Comparison of ENCODE assay signal across 19 mouse cellular contexts in the genomic region with DNA sequence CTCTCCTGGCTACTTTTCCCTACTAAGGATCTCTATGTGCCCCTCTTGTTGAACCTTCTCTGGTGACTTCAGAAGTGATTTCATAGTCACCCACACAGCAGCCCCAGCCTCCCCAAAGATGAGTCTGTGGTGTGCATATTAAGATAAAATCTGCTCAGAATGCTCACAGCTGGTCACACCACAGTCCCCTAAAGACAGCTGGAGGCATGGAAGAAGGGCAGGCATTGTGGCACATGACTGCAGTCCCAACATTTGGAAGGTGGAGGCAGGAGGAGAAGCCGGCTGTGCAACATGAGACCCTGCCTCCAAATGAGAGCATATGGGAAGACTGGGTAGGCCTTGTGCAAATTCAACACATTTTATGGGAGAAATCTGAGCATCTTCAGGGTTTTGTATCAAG.
DNase-seq lines count a peak whose midpoint lies in the region; ATAC-seq and TF ChIP-seq lines count a peak whose summit lies in the region.
"Had no signal": no experiment of that assay in that cellular context is flagged by ENCODE, and none has a peak within 500 bp of the region (broad histone marks: within the 10 kb centered on the region; RNA-seq: fewer than 3 reads in every experiment).

No protein-coding gene starts in this region.

- no peaks in the 10 kb centered on the region for H3K27me3 ChIP-seq in cerebellum, adult 2 months (ENCODE audit: control insufficient read depth, insufficient read depth, low read length)
- no peaks in the 10 kb centered on the region for H3K27me3 ChIP-seq in limb, embryonic 14.5 days (ENCODE audit: control insufficient read depth, insufficient read depth, low read length)
- H3K27me3 ChIP-seq in limb, embryonic 10.5 days (ENCODE audit: low read depth, poor library complexity, severe bottlenecking) = no peaks in the 10 kb centered on the region
- H3K27me3 ChIP-seq in myocyte (ENCODE audit: control insufficient read depth, insufficient read depth, insufficient read length) = no peaks in the 10 kb centered on the region
- H3K27me3 ChIP-seq: embryonic facial prominence, embryonic 12.5 days; forebrain, embryonic 15.5 days had no signal

- H3K4me2 ChIP-seq in limb, embryonic 14.5 days (replicated peaks; ENCODE audit: low read depth, low read length, severe bottlenecking) = no peak overlapping the region
- peak overlapping the region; percentile 96 for H3K4me2 ChIP-seq in myocyte (ENCODE audit: low read depth)

- H3K79me2 ChIP-seq in myocyte (ENCODE audit: control insufficient read depth, insufficient read depth) = peaks cover 5% of the 10 kb centered on the region

- TF ChIP-seq POLR2A in cerebellum, adult 2 months (IDR thresholded peaks at IDR 0.05; ENCODE audit: borderline replicate concordance, insufficient read depth, low read length) = no peak
- no peak for TF ChIP-seq POLR2A in limb, embryonic 14.5 days (IDR thresholded peaks at IDR 0.05; ENCODE audit: borderline replicate concordance, extremely low read depth, insufficient read depth, insufficient read length)
- no peak for TF ChIP-seq POLR2A in myocyte (IDR thresholded peaks at IDR 0.05; ENCODE audit: insufficient read length, low read depth)

- no peak overlapping the region for H3ac ChIP-seq in myocyte (ENCODE audit: control insufficient read depth, insufficient read length)

- peak overlapping the region; percentile 77 for H3K27ac ChIP-seq in cerebellum, adult 2 months (ENCODE audit: insufficient read depth, low read length)
- peak overlapping the region; percentile 100 for H3K27ac ChIP-seq in layer of hippocampus, adult 2 months
- no peak overlapping the region for H3K27ac ChIP-seq in limb, embryonic 14.5 days (replicated peaks; ENCODE audit: low read depth, low read length)
- no peak overlapping the region for H3K27ac ChIP-seq in limb, embryonic 10.5 days
- H3K27ac ChIP-seq: embryonic facial prominence, embryonic 10.5 days; embryonic facial prominence, embryonic 12.5 days had no signal

- H3K9me3 ChIP-seq in limb, embryonic 14.5 days (ENCODE audit: control insufficient read depth, low read length) = no peaks in the 10 kb centered on the region
- H3K9me3 ChIP-seq in limb, embryonic 10.5 days (replicated peaks) = no peaks in the 10 kb centered on the region
- H3K9me3 ChIP-seq: embryonic facial prominence, embryonic 10.5 days; embryonic facial prominence, embryonic 12.5 days; forebrain, embryonic 15.5 days had no signal

- no peak overlapping the region for H3K4me3 ChIP-seq in cerebellum, adult 2 months (replicated peaks; ENCODE audit: insufficient read depth, low read depth, low read length)
- no peak overlapping the region for H3K4me3 ChIP-seq in layer of hippocampus, adult 2 months
- H3K4me3 ChIP-seq in limb, embryonic 14.5 days (replicated peaks; ENCODE audit: low read length) = no peak overlapping the region
- H3K4me3 ChIP-seq in limb, embryonic 10.5 days = no peak overlapping the region
- peak overlapping the region; percentile 49 for H3K4me3 ChIP-seq in myocyte

- 82% methylated on average over 1 of the region's 1 CpGs for WGBS in cerebellum, adult 2 months
- WGBS in limb, embryonic 14.5 days = 30% methylated on average over 1 of the region's 1 CpGs
- WGBS in limb, embryonic 10.5 days = 54% methylated on average over 1 of the region's 1 CpGs

- no peaks in the 10 kb centered on the region for H3K36me3 ChIP-seq in limb, embryonic 14.5 days (ENCODE audit: control insufficient read depth, insufficient read depth, low read length)
- no peaks in the 10 kb centered on the region for H3K36me3 ChIP-seq in limb, embryonic 10.5 days
- H3K36me3 ChIP-seq in myocyte (ENCODE audit: control insufficient read depth, insufficient read depth) = no peaks in the 10 kb centered on the region
- H3K36me3 ChIP-seq: embryonic facial prominence, embryonic 10.5 days; embryonic facial prominence, embryonic 12.5 days; forebrain, embryonic 15.5 days; G1E had no signal

- no peak for TF ChIP-seq CTCF in cerebellum, adult 2 months (IDR thresholded peaks at IDR 0.05; ENCODE audit: borderline replicate concordance, insufficient read depth, low read depth, low read length)
- TF ChIP-seq CTCF in layer of hippocampus, adult 2 months (conservative IDR thresholded peaks at IDR 0.05) = no peak

- no peak for ATAC-seq in cerebellum, adult (ENCODE audit: insufficient number of reproducible peaks, low FRiP score, low TSS enrichment)
- ATAC-seq in limb, embryonic 14.5 days (ENCODE audit: low FRiP score, low read depth) = no peak
- ATAC-seq: activated CD4-positive, CD25-positive, alpha-beta regulatory T cell, adult 4 months; forebrain, embryonic 15.5 days; forebrain, postnatal 0 days; Patski had no signal

- no peak overlapping the region for H3K9ac ChIP-seq in limb, embryonic 14.5 days (ENCODE audit: low read depth, low read length, severe bottlenecking)
- H3K9ac ChIP-seq: embryonic facial prominence, embryonic 12.5 days; forebrain, postnatal 0 days had no signal

- no peak for DNase-seq in cerebellum, adult 2 months
- no peak for DNase-seq in layer of hippocampus, adult 2 months (ENCODE audit: low spot score in 2 of 2)
- DNase-seq in layer of hippocampus, postnatal 36 days = no peak
- DNase-seq in limb, embryonic 14.5 days (ENCODE audit: low spot score) = peak; percentile 7
- no peak for DNase-seq in limb, embryonic 10.5 days (ENCODE audit: low spot score)
- no peak for DNase-seq in kidney, adult 8-10 months
- DNase-seq: adrenal gland, adult 8-10 months; B cell, adult 2 months; cerebellum, adult 11 months; cerebellum, postnatal 10 days had no signal

- H3K4me1 ChIP-seq in cerebellum, adult 2 months (ENCODE audit: control insufficient read depth, insufficient read depth, low read length) = peaks cover 34% of the 10 kb centered on the region
- H3K4me1 ChIP-seq in limb, embryonic 14.5 days (ENCODE audit: control insufficient read depth, insufficient read depth, low read length) = peaks cover 20% of the 10 kb centered on the region
- H3K4me1 ChIP-seq in limb, embryonic 10.5 days = peaks cover 30% of the 10 kb centered on the region

TF ChIP-seq in myocyte, 11 proteins besides CTCF, POLR2A, EP300 and RAD21:
- TF ChIP-seq E2F4 (IDR thresholded peaks at IDR 0.05; ENCODE audit: insufficient read depth) (no peak), TCF3 (IDR thresholded peaks at IDR 0.05; ENCODE audit: insufficient read length, low read depth) (peak; percentile 72), MAX (IDR thresholded peaks at IDR 0.05; ENCODE audit: low read depth) (no peak), MYOG (IDR thresholded peaks at IDR 0.05; ENCODE audit: control insufficient read depth in 1 of 3, insufficient read depth in 1 of 3, insufficient read length in 2 of 3, low read depth in 2 of 3) (peak; percentile 56 to 96 (median 92)), CEBPB (IDR thresholded peaks at IDR 0.05; ENCODE audit: insufficient read depth, poor library complexity, severe bottlenecking) (no peak), USF1 (IDR thresholded peaks at IDR 0.05; ENCODE audit: low read depth) (peak; percentile 2), MYOD1 (IDR thresholded peaks at IDR 0.05; ENCODE audit: control insufficient read depth in 1 of 3, insufficient read length in 2 of 3, low read depth in 2 of 3) (peak in 2 of 3 experiments; percentile 91 to 94), POLR2AphosphoS2 (IDR thresholded peaks at IDR 0.05; ENCODE audit: insufficient read length, low read depth) (no peak), SRF (IDR thresholded peaks at IDR 0.05; ENCODE audit: control insufficient read depth, insufficient read length, low read depth) (no peak), TCF12 (IDR thresholded peaks at IDR 0.05; ENCODE audit: insufficient read depth, poor library complexity, severe bottlenecking) (peak; percentile 83), REST (IDR thresholded peaks at IDR 0.05; ENCODE audit: insufficient read depth, insufficient read length) (no peak)

Comparison
In these comparisons a context has a peak if more than half of its experiments do, and no peak if none do; other contexts are left out.
1. H3K27ac ChIP-seq: peak in cerebellum, adult 2 months (single experiment) and layer of hippocampus, adult 2 months (single experiment); none in limb, embryonic 14.5 days (single experiment) and limb, embryonic 10.5 days (single experiment).